Mouse (Mus musculus) small intestine, adult 2 months (tissue): ENCODE data around the gene Map3k6. TPM values are rescaled to one million over a fixed set of nuclear protein-coding genes. Genes with fewer than 3 reads are reported as not detected.

Experiments
- H3K27ac ChIP-seq: fragments of 200-500 bp; 2 replicates; pipeline ENCODE4 v1.5.1; 2012; ENCODE audit warnings: low read depth, low read length, control low read depth, inconsistent platforms; ENCODE audit not compliant: insufficient read depth
- H3K27me3 ChIP-seq: fragments of 200-500 bp; 2 replicates; pipeline ENCODE4 v1.6.1; 2012; ENCODE audit warnings: mild to moderate bottlenecking, moderate library complexity, low read length, inconsistent platforms; ENCODE audit not compliant: control insufficient read depth, insufficient read depth
- H3K36me3 ChIP-seq: fragments of 200-500 bp; 2 replicates; pipeline ENCODE4 v1.6.1; 2012; ENCODE audit warnings: mild to moderate bottlenecking, low read length, control low read depth, inconsistent platforms; ENCODE audit not compliant: control insufficient read depth, insufficient read depth
- H3K4me1 ChIP-seq: fragments of 200-500 bp; 2 replicates; pipeline ENCODE4 v1.6.1; 2012; ENCODE audit warnings: low read length, inconsistent platforms, mixed read lengths; ENCODE audit not compliant: control insufficient read depth, insufficient read depth, insufficient read length
- H3K4me3 ChIP-seq: fragments of 200-500 bp; 2 replicates; pipeline ENCODE4 v1.5.1; 2012; ENCODE audit warnings: low read depth, mild to moderate bottlenecking, control low read depth, inconsistent platforms, low read length, moderate library complexity
- CTCF ChIP-seq: fragments of 200-500 bp; IDR thresholded peaks from 2 replicates; pipeline ENCODE4 v1.5.1; 2012; ENCODE audit warnings: low read depth, mild to moderate bottlenecking, control low read depth, inconsistent platforms, low read length, moderate library complexity, mixed read lengths; ENCODE audit not compliant: insufficient replicate concordance, insufficient read length; ENCODE audit errors: extremely low read depth
- POLR2A ChIP-seq: fragments of 200-500 bp; IDR thresholded peaks from 2 replicates; pipeline ENCODE4 v1.6.1; 2012; ENCODE audit warnings: low read depth, mild to moderate bottlenecking, control low read depth, inconsistent platforms, low read length, moderate library complexity
- WGBS: fragments of 180-500 bp; shearing (Covaris S2); methylation state at CpG from one replicate; pipeline ENCODE4 v1.1.7; 2018; 5-methylcytosine and 5-hydroxymethylcytosine counted together
- polyA plus RNA-seq: library from polyadenylated mRNA; depleted of rRNA; stranded (reverse); fragments of >200 nt; gene quantifications from 2 replicates; pipeline ENCODE4 v1.2.3, GENCODE M21; 2012

Map3k6 gene
- polyA plus RNA-seq, 1 experiment, result 75.5 TPM

GRCm38 (mm10) chr4:133241910-133242309 lies 1.3 kb downstream of the Map3k6 start:
- TF ChIP-seq POLR2A, result no peak
- TF ChIP-seq CTCF, result no peak
- Histone ChIP-seq H3K36me3 (no peaks in the 10 kb centered on the region), H3K4me3 (peak overlapping the region; percentile 85), H3K27me3 (no peaks in the 10 kb centered on the region), H3K4me1 (peaks cover 7% of the 10 kb centered on the region), H3K27ac (peak overlapping the region; percentile 84)
- WGBS, result 11% methylated on average over 11 of the region's 11 CpGs

- 76% methylated on average over 9 of the region's 9 CpGs for WGBS
- TF ChIP-seq CTCF (no peak), POLR2A (no peak)
These were observed 2.1 kb downstream of the Map3k6 start for GRCm38 (mm10) chr4:133242710-133243109.

GRCm38 (mm10) chr4:133243538-133243937 lies 2.9 kb downstream of the Map3k6 start:
- no peak overlapping the region for H3K4me3 ChIP-seq

More at GRCm38 (mm10) chr4:133242710-133243109, 2.1 kb downstream of the Map3k6 start:
- no peak overlapping the region for H3K4me3 ChIP-seq
- H3K36me3 ChIP-seq, result no peaks in the 10 kb centered on the region
- H3K4me1 ChIP-seq, result peaks cover 14% of the 10 kb centered on the region
- no peaks in the 10 kb centered on the region for H3K27me3 ChIP-seq
- peak overlapping the region; percentile 84; the same call in 1 of the 2 replicates for H3K27ac ChIP-seq

GRCm38 (mm10) chr4:133244289-133244688 lies 3.7 kb downstream of the Map3k6 start:
- Histone ChIP-seq H3K27ac (no peak overlapping the region), H3K4me1 (peaks cover 16% of the 10 kb centered on the region), H3K4me3 (no peak overlapping the region), H3K36me3 (no peaks in the 10 kb centered on the region), H3K27me3 (no peaks in the 10 kb centered on the region)
- TF ChIP-seq CTCF, result no peak
- WGBS, result 73% methylated on average over 1 of the region's 1 CpGs

More at GRCm38 (mm10) chr4:133243538-133243937, 2.9 kb downstream of the Map3k6 start:
- no peaks in the 10 kb centered on the region for H3K36me3 ChIP-seq
- TF ChIP-seq POLR2A (no peak), CTCF (no peak)
- peaks cover 16% of the 10 kb centered on the region for H3K4me1 ChIP-seq
- H3K27me3 ChIP-seq, result no peaks in the 10 kb centered on the region
- no peak overlapping the region for H3K27ac ChIP-seq
- 63% methylated on average over 13 of the region's 13 CpGs for WGBS

GRCm38 (mm10) chr4:133247072-133247471 lies 6.5 kb downstream of the Map3k6 start:
- Histone ChIP-seq H3K27me3 (no peaks in the 10 kb centered on the region), H3K4me3 (0 out of 2 replicates have a peak overlapping the region, but pooled peaks have one; percentile 1), H3K27ac (no peak overlapping the region), H3K4me1 (peaks cover 32% of the 10 kb centered on the region), H3K36me3 (no peaks in the 10 kb centered on the region; the same call in 1 of the 2 replicates)
- TF ChIP-seq POLR2A (no peak), CTCF (no peak)
- WGBS, result 52% methylated on average over 15 of the region's 15 CpGs

GRCm38 (mm10) chr4:133247806-133248449 lies 7.3 kb downstream of the Map3k6 start:
- Histone ChIP-seq H3K4me1 (peaks cover 28% of the 10 kb centered on the region), H3K27ac (peak overlapping the region; percentile 43), H3K27me3 (no peaks in the 10 kb centered on the region), H3K4me3 (no peak overlapping the region), H3K36me3 (no peaks in the 10 kb centered on the region; the same call in none of the 2 replicates)
- 40% methylated on average over 13 of the region's 13 CpGs for WGBS
- TF ChIP-seq CTCF (no peak), POLR2A (no peak)

GRCm38 (mm10) chr4:133250609-133251008 lies 10.0 kb downstream of the Map3k6 start:
- 4% methylated on average over 22 of the region's 22 CpGs for WGBS
- Histone ChIP-seq H3K27ac (no peak overlapping the region), H3K36me3 (no peaks in the 10 kb centered on the region; the same call in none of the 2 replicates), H3K4me3 (peak overlapping the region; percentile 35), H3K27me3 (no peaks in the 10 kb centered on the region), H3K4me1 (peaks cover 32% of the 10 kb centered on the region)
- TF ChIP-seq CTCF (peak; percentile 87), POLR2A (no peak)
